Mouse (Mus musculus): ENCODE results near the gene Itgb5.

DNA sequence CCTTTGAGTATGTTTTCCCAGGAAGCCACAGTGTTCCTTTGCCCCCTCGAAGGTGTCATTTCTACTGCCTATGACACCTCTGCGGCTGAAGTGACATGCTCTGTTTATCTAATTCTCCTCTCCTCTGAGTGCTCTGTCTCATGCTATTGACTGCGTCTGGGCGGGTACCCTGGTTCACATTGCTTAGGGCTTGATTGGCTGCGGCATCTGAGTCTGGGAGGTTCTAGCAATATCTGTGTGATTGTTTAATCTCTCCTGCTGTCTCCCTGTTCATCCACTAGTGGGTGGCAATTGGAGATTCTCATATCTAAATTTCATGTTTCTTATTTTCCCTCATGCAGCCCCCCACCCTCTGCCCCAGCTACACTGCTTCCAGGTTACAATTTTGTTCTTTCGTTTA is 49.6 kb downstream of the Itgb5 start:
- TF ChIP-seq CTCF (IDR thresholded peaks at IDR 0.05 in 2 of 3, conservative IDR thresholded peaks at IDR 0.05 in 1 of 3; ENCODE audit: control insufficient read depth in 1 of 3, insufficient read depth in 1 of 3, low read depth in 2 of 3, low read length in 3 of 3, poor library complexity in 1 of 3, severe bottlenecking in 1 of 3) (no peak), JUND (IDR thresholded peaks at IDR 0.05; ENCODE audit: low read depth, low read length) (no peak), EP300 (IDR thresholded peaks at IDR 0.05; ENCODE audit: low read depth in 1 of 2, low read length in 2 of 2) (no peak), TCF12 (IDR thresholded peaks at IDR 0.05; ENCODE audit: low read depth, low read length) (no peak), GABPA (IDR thresholded peaks at IDR 0.05; ENCODE audit: low read depth, low read length) (no peak)
